Mouse (Mus musculus): ENCODE measurements around the gene Nptn.
A peak's percentile ranks its signal among the peaks of the same experiment; 100 is the strongest.

Nptn gene

GRCm38 (mm10) chr9:58545428-58545827 is 36.6 kb upstream of the Nptn start:
- Histone ChIP-seq H3K36me3 (ENCODE audit: insufficient read depth, low read length) (peaks cover 23% of the 10 kb centered on the region), H3K9me3 (ENCODE audit: low read length) (no peaks in the 10 kb centered on the region), H3K27me3 (ENCODE audit: insufficient read depth, low read length) (no peaks in the 10 kb centered on the region), H3K4me3 (replicated peaks; ENCODE audit: low read length) (peak overlapping the region; percentile 17; the same call in 1 of the 2 replicates), H3K4me1 (replicated peaks; ENCODE audit: low read depth, low read length) (peaks cover 97% of the 10 kb centered on the region)
- TF ChIP-seq CTCF (conservative IDR thresholded peaks at IDR 0.05; ENCODE audit: low read length) = no peak
- TF ChIP-seq NANOG (IDR thresholded peaks at IDR 0.05; ENCODE audit: borderline replicate concordance, low read length) = no peak
- TF ChIP-seq POU5F1 (IDR thresholded peaks at IDR 0.05; ENCODE audit: borderline replicate concordance, low read length) = no peak

GRCm38 (mm10) chr9:58546630-58547360 is 35.2 kb upstream of the Nptn start:
- H3K36me3 ChIP-seq (ENCODE audit: insufficient read depth, low read length) = peaks cover 22% of the 10 kb centered on the region
- no peaks in the 10 kb centered on the region for H3K27me3 ChIP-seq (ENCODE audit: insufficient read depth, low read length)
- H3K4me3 ChIP-seq (replicated peaks; ENCODE audit: low read length) = no peak overlapping the region
- H3K9me3 ChIP-seq (ENCODE audit: low read length) = no peaks in the 10 kb centered on the region
- no peak for TF ChIP-seq CTCF (conservative IDR thresholded peaks at IDR 0.05; ENCODE audit: low read length)
- no peak for TF ChIP-seq NANOG (IDR thresholded peaks at IDR 0.05; ENCODE audit: borderline replicate concordance, low read length)
- no peak for TF ChIP-seq POU5F1 (IDR thresholded peaks at IDR 0.05; ENCODE audit: borderline replicate concordance, low read length)
- H3K4me1 ChIP-seq (replicated peaks; ENCODE audit: low read depth, low read length) = peaks cover 98% of the 10 kb centered on the region

DNA sequence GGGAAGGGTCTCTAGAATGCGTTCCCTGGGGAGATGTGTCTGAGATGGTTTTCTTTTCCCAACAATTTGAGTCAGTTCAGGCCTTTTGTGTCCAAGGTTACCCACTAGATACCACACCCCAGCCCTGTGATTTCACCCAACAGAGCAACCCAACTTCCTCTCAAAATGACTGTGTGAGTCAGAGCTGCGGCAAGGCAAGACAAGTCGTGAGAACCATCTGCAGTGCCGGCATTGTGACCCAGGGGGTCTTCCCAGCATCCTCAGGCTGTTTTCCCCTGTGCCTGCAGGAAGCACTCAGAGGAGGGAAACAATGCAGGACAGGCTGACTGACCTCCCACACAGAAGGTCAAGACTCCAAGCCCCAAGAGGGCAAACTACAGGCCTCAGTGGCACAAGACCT is 33.1 kb upstream of the Nptn start:
- Histone ChIP-seq H3K36me3 (ENCODE audit: insufficient read depth, low read length) (peaks cover 22% of the 10 kb centered on the region), H3K27me3 (ENCODE audit: insufficient read depth, low read length) (no peaks in the 10 kb centered on the region), H3K4me3 (replicated peaks; ENCODE audit: low read length) (peak overlapping the region; percentile 43; the same call in 1 of the 2 replicates), H3K4me1 (replicated peaks; ENCODE audit: low read depth, low read length) (peaks cover 97% of the 10 kb centered on the region), H3K9me3 (ENCODE audit: low read length) (no peaks in the 10 kb centered on the region)
- no peak for TF ChIP-seq POU5F1 (IDR thresholded peaks at IDR 0.05; ENCODE audit: borderline replicate concordance, low read length)

GRCm38 (mm10) chr9:58549694-58550093 is 32.3 kb upstream of the Nptn start:
- peak overlapping the region; percentile 43 for H3K4me3 ChIP-seq (replicated peaks; ENCODE audit: low read length)
- no peaks in the 10 kb centered on the region for H3K27me3 ChIP-seq (ENCODE audit: insufficient read depth, low read length)
- TF ChIP-seq NANOG (IDR thresholded peaks at IDR 0.05; ENCODE audit: borderline replicate concordance, low read length) (no peak), CTCF (conservative IDR thresholded peaks at IDR 0.05; ENCODE audit: low read length) (no peak), POU5F1 (IDR thresholded peaks at IDR 0.05; ENCODE audit: borderline replicate concordance, low read length) (no peak)
- peaks cover 21% of the 10 kb centered on the region for H3K36me3 ChIP-seq (ENCODE audit: insufficient read depth, low read length)
- peaks cover 97% of the 10 kb centered on the region for H3K4me1 ChIP-seq (replicated peaks; ENCODE audit: low read depth, low read length)
- H3K9me3 ChIP-seq (ENCODE audit: low read length) = no peaks in the 10 kb centered on the region

GRCm38 (mm10) chr9:58550928-58551327 is 31.1 kb upstream of the Nptn start:
- no peaks in the 10 kb centered on the region for H3K9me3 ChIP-seq (ENCODE audit: low read length)
- no peak overlapping the region for H3K4me3 ChIP-seq (replicated peaks; ENCODE audit: low read length)
- no peaks in the 10 kb centered on the region for H3K27me3 ChIP-seq (ENCODE audit: insufficient read depth, low read length)
- peaks cover 92% of the 10 kb centered on the region for H3K4me1 ChIP-seq (replicated peaks; ENCODE audit: low read depth, low read length)
- TF ChIP-seq NANOG (IDR thresholded peaks at IDR 0.05; ENCODE audit: borderline replicate concordance, low read length) (no peak), POU5F1 (IDR thresholded peaks at IDR 0.05; ENCODE audit: borderline replicate concordance, low read length) (no peak), CTCF (conservative IDR thresholded peaks at IDR 0.05; ENCODE audit: low read length) (no peak)
- H3K36me3 ChIP-seq (ENCODE audit: insufficient read depth, low read length) = peaks cover 21% of the 10 kb centered on the region

DNA sequence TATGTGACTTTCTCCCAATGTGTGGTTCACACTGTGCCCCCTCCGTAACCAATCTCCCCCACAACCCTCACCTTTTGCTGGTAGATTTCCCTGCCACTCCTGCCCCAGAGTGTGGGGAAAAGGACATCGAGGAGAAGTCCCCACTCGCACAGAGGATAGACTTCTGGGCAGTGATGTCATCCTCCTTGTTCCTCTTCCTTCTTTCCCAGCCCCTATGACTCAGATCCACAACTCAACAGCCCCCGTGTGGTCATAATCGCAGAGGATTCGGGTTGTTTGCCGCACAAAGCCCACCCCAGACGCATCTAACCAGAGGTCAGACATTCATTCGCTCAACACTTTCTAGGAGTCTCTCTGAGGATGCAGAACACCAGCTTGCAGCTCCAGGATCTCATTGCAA is 30.0 kb upstream of the Nptn start:
- no peak overlapping the region for H3K4me3 ChIP-seq (replicated peaks; ENCODE audit: low read length)
- no peaks in the 10 kb centered on the region for H3K27me3 ChIP-seq (ENCODE audit: insufficient read depth, low read length)
- no peaks in the 10 kb centered on the region for H3K9me3 ChIP-seq (ENCODE audit: low read length)
- H3K4me1 ChIP-seq (replicated peaks; ENCODE audit: low read depth, low read length) = peaks cover 92% of the 10 kb centered on the region
- H3K36me3 ChIP-seq (ENCODE audit: insufficient read depth, low read length) = peaks cover 21% of the 10 kb centered on the region
- no peak for TF ChIP-seq POU5F1 (IDR thresholded peaks at IDR 0.05; ENCODE audit: borderline replicate concordance, low read length)
- TF ChIP-seq CTCF (conservative IDR thresholded peaks at IDR 0.05; ENCODE audit: low read length) = no peak
- no peak for TF ChIP-seq NANOG (IDR thresholded peaks at IDR 0.05; ENCODE audit: borderline replicate concordance, low read length)

DNA sequence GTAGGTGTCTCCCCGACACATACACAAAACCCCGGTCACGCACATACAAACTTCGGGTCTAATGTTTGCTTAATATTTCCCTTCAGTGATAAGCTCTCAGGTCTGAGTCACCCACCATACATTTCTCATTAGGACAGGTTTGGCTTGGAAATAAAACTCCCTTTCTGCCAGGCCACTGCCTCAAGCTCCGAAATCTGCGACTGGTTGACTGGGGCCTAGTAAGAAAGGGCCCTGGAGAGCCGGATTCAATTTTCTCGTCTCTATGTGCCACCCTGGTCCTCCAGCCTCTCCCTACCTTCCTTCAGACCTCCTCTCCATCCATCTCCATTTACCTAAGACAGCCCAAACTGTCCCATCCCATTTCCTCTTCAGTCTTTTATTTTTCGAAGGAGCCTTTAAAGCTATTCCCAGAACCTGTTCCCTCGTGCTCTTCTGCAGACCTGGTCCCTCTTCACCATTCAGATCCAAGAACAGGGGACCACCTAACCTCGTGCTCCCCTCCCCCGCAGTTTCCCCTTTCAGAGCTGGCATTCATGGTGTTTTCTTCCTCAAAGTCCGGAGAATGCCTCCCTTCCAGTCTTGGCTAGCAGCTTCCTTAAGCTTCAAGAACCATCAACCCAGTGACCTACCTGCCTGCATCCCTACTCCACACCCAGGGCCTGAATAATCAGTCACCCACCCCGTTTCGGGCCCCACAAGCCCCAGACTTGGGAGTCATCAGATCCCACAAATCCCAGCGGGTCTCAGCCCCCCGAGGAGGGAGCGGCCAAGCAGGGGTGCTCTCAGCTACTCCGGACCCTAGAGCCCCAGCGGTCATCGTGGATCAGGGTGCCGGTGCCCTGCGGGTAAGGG is 27.8 kb upstream of the Nptn start:
- H3K9me3 ChIP-seq (ENCODE audit: low read length) = no peaks in the 10 kb centered on the region
- peak overlapping the region; percentile 91 for H3K4me3 ChIP-seq (replicated peaks; ENCODE audit: low read length)
- TF ChIP-seq CTCF (conservative IDR thresholded peaks at IDR 0.05; ENCODE audit: low read length) = no peak
- no peak for TF ChIP-seq POU5F1 (IDR thresholded peaks at IDR 0.05; ENCODE audit: borderline replicate concordance, low read length)
- peaks cover 91% of the 10 kb centered on the region for H3K4me1 ChIP-seq (replicated peaks; ENCODE audit: low read depth, low read length)
- H3K36me3 ChIP-seq (ENCODE audit: insufficient read depth, low read length) = peaks cover 21% of the 10 kb centered on the region
- H3K27me3 ChIP-seq (ENCODE audit: insufficient read depth, low read length) = no peaks in the 10 kb centered on the region

- TF ChIP-seq CTCF (conservative IDR thresholded peaks at IDR 0.05; ENCODE audit: low read length) (no peak), NANOG (IDR thresholded peaks at IDR 0.05; ENCODE audit: borderline replicate concordance, low read length) (no peak), POU5F1 (IDR thresholded peaks at IDR 0.05; ENCODE audit: borderline replicate concordance, low read length) (no peak)
- Histone ChIP-seq H3K27me3 (ENCODE audit: insufficient read depth, low read length) (no peaks in the 10 kb centered on the region), H3K4me1 (replicated peaks; ENCODE audit: low read depth, low read length) (peaks cover 89% of the 10 kb centered on the region), H3K9me3 (ENCODE audit: low read length) (no peaks in the 10 kb centered on the region), H3K36me3 (ENCODE audit: insufficient read depth, low read length) (peaks cover 21% of the 10 kb centered on the region), H3K4me3 (replicated peaks; ENCODE audit: low read length) (peak within 1 kb of the TSS; percentile 91)
Measured at GRCm38 (mm10) chr9:58554908-58555684, 26.9 kb upstream of the Nptn start, which contains the start of gene Cd276. Gene Cd276 (minus strand): TSS chr9:58555437.
